Mouse (Mus musculus) layer of hippocampus, postnatal 36 days (tissue): Measurements from ENCODE around the gene Ddx18. TPM values are rescaled to one million over a fixed set of nuclear protein-coding genes. Genes with fewer than 3 reads are reported as not detected.

Experiments
- DNase-seq, 2 experiments: peaks; one replicate each; pipeline ENCODE4 v3.0.0; 2022
- total RNA-seq, 2 experiments: library from RNA; stranded (reverse); gene quantifications; 2 replicates each; pipeline ENCODE4 v1.2.3; 2021

Gene Ddx18
- total RNA-seq: 10 to 100 TPM; 27.7 to 28.8 TPM

DNA sequence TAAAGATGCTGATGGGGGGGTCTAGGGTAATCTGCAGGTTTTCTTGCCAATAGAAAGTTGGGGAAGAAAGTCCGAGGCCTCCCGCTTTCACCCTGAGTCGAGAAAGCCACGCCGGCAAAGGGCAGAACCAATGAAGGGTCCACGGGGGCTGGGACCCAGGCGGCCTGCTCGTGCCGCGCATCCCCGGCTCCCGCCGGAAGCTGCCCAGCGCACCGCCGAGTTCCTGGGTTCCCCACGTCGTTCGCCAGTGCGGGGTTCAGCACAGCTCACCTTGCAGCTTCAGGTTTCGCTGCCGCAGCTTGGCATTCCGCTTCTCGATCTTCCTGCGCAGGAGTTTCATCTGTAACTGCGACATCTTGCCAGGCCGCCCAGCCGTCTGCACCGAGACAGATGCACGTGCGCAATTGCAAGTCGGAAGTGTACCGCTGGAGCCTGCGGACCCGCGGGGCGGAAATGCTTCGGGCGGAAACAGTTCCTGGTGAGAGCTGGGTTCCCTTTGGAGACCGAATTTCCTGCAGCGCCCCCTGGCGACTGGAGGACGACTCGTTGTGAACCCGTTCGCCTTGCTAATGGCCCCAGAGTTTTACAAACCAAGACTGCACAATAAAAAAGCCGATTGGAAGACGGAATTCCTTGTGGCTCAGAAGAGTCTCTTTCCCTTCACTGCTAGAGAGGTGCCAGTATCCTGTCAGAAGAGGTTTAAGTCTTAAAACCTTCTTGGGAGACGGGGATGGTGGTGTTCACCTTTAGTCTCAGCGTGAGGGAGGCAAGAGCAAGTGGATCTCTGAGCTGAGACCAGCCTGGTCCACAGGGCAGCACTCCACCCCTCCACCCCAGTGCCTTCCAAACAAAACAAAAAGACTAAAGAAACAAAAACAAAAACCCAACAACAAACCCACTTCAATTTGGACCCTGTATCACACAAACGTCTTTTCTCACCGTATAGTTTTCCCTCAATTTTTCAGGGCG lies at the start of gene Ddx18:
Gene Ddx18, minus strand, starts transcription at position 469 of the 969 bp plus-strand sequence.
- DNase-seq: peak; percentile 95 to 97

GRCm38 (mm10) chr1:121608000-121608399 lies 40.2 kb upstream of the Ddx18 start:
- DNase-seq: no peak

- DNase-seq: peak; percentile 19 to 21
Measured at GRCm38 (mm10) chr1:121605118-121605517, 37.3 kb upstream of the Ddx18 start.

DNA sequence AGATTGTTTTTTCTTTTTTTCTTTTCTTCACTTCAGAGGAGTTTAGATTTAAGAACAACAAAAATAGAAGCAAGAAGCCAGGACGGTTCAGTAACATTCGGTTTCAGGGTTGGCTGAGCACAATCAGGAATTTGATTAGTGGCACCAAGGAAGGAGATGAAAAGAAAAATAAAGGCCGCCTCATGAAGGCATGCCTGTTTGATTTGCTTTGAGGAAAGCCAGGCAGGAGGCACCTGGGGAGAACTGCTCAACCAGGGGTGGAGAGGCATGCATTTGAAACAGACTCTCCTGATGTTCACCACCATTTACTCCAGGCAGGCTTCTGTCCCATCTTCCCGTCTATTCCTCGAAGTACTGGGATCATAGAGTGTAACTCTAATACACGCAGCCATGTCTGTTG lies 34.1 kb upstream of the Ddx18 start:
- no peak for DNase-seq

DNA sequence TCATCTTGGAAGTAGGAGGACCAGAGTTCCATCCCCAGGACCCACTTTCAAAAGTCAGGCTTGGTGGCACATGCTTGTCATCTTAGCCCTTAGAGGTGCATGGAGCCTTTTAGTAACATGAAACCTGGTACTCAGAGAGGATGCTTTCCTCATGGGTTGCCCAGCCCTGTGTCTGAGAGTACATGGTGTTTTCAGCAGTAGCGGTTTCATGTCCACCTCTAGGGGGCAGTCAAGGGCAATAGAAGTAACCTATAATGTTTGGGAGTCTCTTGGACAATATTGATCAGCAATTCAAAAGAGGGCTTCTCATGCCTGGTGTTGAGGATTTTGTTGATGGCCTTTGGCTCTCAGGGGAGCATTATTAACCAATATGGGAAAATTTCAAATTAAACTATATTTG lies 33.3 kb upstream of the Ddx18 start:
- no peak for DNase-seq

DNA sequence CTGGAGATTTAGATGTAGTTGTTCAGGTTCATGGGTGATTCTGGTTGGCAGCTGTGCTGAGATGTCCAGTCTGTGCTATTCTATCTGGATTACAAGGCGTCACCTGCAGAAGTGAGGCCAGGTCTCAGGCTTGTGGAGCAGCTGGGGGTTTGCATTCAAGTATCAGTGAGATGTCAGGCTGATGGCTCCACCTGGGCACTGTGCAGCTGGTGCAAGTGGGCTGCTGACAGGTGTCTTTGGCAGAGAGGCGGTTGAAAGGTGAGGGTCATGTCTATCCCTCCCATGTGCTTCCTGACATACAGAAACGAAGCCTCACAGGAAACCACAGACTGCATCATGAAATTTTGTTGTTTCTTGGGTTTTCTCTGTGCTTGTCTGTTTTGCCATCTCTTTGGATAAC lies 30.6 kb upstream of the Ddx18 start:
- DNase-seq: no peak

DNA sequence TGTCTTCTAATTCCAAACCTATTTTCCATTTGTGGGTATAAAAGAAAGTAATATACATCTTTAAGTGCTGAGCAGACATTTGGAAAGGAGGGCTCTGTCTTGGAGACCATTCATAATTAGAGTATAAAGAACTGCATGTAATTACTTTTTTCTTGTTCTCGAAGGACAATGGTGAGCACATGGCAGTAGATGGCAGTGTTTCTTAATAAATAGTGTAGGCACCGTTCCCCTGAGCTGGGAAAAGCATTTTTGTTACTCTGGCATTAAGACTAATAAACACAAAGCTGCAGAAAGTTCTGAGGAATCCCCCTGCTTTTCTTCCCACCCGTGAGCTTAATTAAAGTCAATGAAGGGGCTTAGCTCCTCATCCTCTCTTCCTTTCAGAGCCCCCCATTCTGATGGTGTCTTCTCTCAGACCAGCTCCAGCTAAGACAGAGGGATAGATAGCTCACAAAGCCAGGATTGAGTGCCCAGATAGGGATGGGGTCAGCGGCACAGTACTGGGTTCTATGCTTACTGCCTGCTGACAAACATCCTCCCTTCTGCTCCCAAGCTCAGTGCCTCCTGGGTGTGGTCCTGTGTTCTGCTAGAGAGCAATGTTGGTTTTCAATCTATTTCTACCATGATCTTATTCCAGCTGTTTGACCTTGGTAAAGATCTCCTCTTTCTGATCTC lies 29.3 kb upstream of the Ddx18 start:
- DNase-seq: no peak

GRCm38 (mm10) chr1:121584838-121585237 lies 17.0 kb upstream of the Ddx18 start:
- DNase-seq: no peak

DNA sequence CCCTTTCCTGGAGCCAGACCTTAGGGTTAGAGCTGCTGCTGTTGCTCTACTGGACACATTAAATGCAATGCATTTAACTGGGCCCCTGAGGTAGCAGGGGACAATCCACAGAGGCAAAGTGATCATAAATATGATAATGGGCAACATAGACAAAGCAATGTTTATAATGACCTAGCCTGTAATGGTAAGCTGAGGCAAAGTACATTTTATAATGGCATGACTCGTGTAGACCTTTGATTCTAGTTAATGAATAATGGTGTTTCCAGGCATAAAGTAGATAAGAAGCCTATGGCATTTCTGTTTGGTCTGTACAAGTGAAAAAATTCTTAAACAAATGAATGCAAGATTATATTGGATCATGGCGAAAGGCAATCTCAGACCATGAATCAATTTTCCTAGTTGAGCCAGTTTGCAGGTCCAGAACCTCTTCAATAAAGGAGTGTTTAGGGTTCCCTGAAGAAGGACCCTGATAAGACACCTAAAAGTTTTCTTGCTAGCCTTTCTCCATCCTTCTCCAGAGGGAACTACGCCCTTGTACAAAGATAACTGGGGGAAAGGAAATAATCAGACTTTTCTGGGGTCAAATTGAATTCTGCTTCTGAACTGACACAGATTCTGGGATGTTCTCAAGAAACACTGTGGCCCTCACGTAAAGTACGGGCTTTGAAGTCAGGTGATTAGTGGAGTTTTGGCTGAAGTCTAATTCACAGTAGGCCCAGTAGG lies 13.5 kb upstream of the Ddx18 start:
- DNase-seq: no peak

GRCm38 (mm10) chr1:121577491-121577890 lies 9.7 kb upstream of the Ddx18 start:
- DNase-seq: no peak

- DNase-seq: no peak
Measured at GRCm38 (mm10) chr1:121570522-121570921, 2.7 kb upstream of the Ddx18 start.

DNA sequence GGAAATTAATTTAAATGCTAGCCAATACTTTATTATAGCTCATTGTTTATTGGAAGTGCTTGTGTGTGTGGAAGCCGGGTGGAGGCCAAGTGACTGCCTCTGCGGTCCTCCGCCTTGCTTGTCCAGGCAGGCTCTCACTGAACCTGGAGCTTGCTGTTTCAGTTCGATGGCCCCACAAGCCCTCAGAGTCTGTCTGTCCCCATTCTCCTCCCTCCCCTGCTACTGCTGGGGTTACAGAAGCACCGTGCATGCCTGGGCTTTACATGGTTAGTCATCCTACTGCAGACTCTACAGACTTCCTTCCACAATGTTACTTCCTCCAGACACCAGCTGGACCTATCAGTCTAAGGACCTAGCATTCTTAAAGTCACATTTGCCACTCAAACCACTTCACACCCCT lies 9.9 kb downstream of the Ddx18 start:
- no peak for DNase-seq

DNA sequence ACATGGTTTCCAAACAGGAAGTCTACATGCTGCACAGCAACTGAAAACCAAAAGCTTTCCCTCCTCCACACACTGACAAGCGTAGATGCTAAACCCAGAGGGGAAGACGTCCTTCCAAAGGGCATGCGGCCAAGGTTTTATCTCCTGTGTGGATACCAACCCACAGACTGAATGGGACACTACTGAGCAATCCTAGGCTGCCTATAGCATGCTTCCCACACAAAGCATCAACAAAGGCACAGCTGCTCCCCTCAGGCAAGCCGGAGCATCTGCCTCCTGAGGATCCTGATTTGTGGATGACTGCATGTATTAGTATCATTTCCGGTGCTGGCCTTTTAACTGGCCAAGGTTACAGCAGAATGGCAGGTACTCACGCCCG lies 16.3 kb downstream of the Ddx18 start:
- peak; percentile 26 to 31 for DNase-seq

DNA sequence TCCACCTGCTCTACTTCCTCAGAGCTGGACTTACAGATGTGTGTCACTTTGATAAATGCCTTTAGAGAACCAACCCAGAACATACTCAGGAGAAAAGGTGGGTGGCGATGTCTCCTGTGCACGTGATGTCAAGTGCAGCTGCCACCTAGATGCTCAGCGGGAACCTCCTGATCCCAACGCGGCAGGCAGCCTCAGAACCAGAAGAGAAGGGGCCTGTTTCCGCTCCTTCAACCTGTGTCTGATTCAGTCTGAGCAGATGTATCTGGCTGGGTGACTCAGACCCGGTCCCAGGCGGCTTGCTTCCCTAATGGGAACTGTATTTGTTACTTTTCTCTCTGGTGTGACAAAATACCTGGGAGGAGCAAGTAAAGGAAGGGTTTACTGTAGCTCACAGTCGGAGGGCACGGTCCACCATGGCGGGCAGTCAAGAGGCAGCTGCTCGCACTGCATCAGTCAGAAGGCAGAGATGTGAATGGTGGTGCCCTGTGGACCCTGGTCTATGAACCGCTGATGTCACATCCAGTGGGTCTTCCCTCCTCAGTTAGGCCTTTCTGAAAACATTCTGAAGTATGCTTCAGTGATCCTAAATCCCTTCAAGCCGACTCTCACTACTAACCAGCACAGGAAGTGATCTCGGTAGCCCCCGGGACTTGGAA lies 16.9 kb downstream of the Ddx18 start:
- DNase-seq: no peak

- DNase-seq: no peak
Measured at GRCm38 (mm10) chr1:121549456-121549855, 18.3 kb downstream of the Ddx18 start.

- DNase-seq: no peak
Measured at GRCm38 (mm10) chr1:121548667-121549066, 19.1 kb downstream of the Ddx18 start.

DNA sequence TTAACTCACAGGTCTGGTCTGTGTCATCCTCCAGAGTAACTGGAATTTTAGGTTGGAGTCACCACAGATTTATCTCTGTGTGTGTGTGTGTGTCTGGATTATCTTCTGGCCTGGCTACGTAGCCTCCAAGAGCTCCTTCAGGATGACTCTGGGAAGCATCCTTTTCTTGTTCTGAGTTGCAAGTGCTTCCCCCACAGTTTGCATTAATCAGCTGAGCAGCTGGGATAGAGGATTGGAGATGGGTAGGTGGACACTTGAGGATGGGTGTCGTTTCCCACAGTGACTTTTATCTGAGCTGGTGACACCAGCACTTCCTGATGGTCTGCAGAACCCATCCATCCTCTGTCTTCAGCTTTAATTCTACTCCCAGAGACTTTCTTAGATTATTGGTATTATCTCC lies 20.9 kb downstream of the Ddx18 start:
- peak in 1 of 2 experiments; percentile 15 for DNase-seq

DNA sequence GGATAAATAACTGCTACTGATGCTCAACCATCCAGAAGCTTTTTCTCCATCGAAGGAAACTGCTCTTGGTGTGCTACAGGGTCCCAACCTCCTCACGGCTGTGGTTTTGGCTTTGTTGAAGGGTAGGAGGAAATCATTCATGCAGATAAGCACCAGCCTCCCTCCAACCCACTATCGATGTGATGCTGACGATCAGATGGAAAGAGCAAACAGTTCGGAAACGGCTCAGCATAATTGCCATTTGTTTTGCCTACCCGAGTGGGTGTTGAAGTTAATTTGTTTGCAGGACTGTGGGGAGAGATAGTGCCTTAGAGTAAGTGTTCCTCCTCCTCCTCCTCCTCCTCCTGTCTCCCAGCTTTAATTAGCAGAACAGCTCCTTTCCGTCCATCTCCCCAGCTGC lies 27.4 kb downstream of the Ddx18 start:
- DNase-seq: peak; percentile 23 to 42

DNA sequence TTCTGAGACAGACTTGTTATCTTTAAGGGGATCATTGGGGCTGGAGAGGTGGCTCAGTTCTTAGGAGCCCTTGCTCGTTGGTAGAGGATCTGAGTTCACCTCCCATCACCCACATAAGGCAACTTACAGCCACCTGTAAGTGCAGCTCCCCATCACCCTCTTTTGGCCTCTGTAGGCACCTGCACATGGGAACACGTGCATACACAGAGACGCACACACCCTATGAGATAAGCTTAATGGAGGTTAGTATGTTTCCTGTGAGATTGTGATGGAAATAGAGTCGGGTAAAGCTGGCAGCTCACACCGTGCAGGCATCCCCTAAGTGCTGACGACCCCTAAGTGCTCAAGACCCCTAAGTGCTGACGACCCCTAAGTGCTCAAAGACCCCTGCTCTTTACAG lies 36.4 kb downstream of the Ddx18 start:
- DNase-seq: no peak

DNA sequence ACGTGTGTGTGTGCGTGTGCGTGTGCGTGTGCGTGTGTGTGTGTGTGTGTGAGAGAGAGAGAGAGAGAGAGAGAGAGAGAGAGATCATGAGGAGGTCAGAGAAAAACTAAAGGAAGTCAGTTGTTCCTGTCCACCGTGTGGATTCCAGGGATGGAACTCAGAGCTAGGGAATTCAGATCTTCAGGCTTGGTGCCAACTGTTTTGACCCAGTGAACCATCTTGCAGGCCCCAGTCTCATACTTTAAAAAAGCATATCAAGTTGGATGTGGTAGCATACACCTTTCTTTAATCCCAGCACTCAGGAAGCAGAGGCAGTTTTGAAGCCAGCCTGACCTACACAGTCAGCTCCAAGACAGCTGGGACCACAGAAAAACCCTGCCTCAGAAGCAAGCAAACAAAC lies 38.5 kb downstream of the Ddx18 start:
- no peak for DNase-seq

GRCm38 (mm10) chr1:121528399-121528720 lies 39.4 kb downstream of the Ddx18 start, which contains the start of gene Htr5b:
TSS of gene Htr5b (minus strand) at chr1:121528465.
- peak; percentile 35 to 36 for DNase-seq

DNA sequence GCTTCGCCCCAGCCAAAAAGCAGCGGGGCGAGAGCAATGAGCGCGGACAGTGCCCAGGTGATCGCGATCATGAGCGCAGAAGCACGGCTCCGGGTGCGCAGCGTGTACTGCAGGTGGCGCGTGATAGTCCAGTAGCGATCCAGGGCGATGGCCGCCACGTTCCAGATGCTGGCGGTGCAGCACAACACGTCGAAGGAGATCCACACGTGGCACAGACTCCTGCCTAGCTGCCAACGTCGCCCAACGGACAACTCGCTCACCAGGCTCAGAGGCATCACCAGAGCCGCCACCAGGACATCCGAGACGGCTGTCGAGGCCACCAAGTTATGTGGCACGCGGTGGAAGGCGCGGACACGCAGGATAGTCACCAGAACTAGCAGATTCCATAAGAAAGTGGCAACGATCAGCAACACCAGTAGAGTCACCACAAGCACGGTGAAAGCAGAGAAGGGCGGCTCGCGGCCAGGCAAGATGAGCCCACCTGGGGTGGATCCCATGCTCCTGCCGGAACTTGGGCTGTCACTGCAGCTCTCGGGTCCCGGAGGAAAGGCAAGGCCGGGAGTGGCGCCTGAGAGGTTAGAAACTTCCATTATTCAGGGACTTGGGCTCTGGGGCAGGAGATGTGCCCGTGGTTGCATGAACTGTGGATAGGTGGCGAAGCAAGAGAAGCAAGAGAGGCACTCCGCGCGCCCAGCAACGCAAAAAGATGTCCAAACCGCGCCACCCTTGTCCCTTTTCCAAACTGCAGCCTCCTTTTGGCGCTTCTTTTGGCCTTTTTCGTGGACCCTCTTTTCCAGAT lies 40.0 kb downstream of the Ddx18 start:
- peak; percentile 14 for DNase-seq
